Mouse (Mus musculus) limb, embryonic 13.5 days (tissue): ENCODE data around the gene Sart3. TPM values are rescaled to one million over a fixed set of nuclear protein-coding genes. Genes with fewer than 3 reads are reported as not detected.
"Not testable (repeated sequence)": the region's sequence is repeated elsewhere in the genome, so short reads cannot be mapped to it uniquely, and the experiment has no call there.

Experiments
- ATAC-seq: fragments of 200-750 bp; cut with Nextera tagmentation; 2 replicates; pipeline ENCODE4 v1.8.0; 2017; ENCODE audit warnings: low read depth, moderate number of reproducible peaks, moderate TSS enrichment; ENCODE audit not compliant: low FRiP score
- H3K27ac ChIP-seq: fragments of 300-500 bp; sonication (generic); 2 replicates; pipeline ENCODE4 v1.5.1; 2015; ENCODE audit warnings: inconsistent platforms, mild to moderate bottlenecking, moderate library complexity
- H3K27me3 ChIP-seq: fragments of 300-500 bp; sonication (generic); 2 replicates; pipeline ENCODE4 v1.6.1; 2015; ENCODE audit warnings: mild to moderate bottlenecking, inconsistent platforms
- H3K36me3 ChIP-seq: fragments of 300-500 bp; sonication (generic); 2 replicates; pipeline ENCODE4 v1.6.1; 2015; ENCODE audit warnings: inconsistent platforms, mild to moderate bottlenecking, moderate library complexity
- H3K4me1 ChIP-seq: fragments of 300-500 bp; sonication (generic); 2 replicates; pipeline ENCODE4 v1.6.1; 2015; ENCODE audit warnings: inconsistent platforms
- H3K4me2 ChIP-seq: fragments of 300-500 bp; sonication (generic); replicated peaks from 2 replicates; pipeline ENCODE4 v1.6.1; 2015; ENCODE audit warnings: inconsistent platforms, mild to moderate bottlenecking, moderate library complexity
- H3K4me3 ChIP-seq: fragments of 300-500 bp; sonication (generic); 2 replicates; pipeline ENCODE4 v1.5.1; 2015; ENCODE audit warnings: moderate library complexity, mild to moderate bottlenecking, inconsistent platforms
- H3K9ac ChIP-seq: fragments of 300-500 bp; sonication (generic); 2 replicates; pipeline ENCODE4 v1.6.1; 2015; ENCODE audit warnings: mild to moderate bottlenecking, inconsistent platforms
- H3K9me3 ChIP-seq: fragments of 300-500 bp; sonication (generic); 2 replicates; pipeline ENCODE4 v1.6.1; 2016; ENCODE audit warnings: inconsistent platforms
- WGBS: fragments of 180-500 bp; shearing (Covaris S2); methylation state at CpG from one replicate; pipeline ENCODE4 v1.1.7; 2015; 5-methylcytosine and 5-hydroxymethylcytosine counted together
- polyA plus RNA-seq: library from polyadenylated mRNA; unstranded; fragments of >200 nt; fragmentation: Nextera tagmentation; extraction: Ambion mirVana; gene quantifications from 2 replicates; pipeline ENCODE4 v1.2.1, GENCODE M21; 2015

Sart3 gene
- polyA plus RNA-seq, result 59.8 and 60.2 TPM in 2 replicates

DNA sequence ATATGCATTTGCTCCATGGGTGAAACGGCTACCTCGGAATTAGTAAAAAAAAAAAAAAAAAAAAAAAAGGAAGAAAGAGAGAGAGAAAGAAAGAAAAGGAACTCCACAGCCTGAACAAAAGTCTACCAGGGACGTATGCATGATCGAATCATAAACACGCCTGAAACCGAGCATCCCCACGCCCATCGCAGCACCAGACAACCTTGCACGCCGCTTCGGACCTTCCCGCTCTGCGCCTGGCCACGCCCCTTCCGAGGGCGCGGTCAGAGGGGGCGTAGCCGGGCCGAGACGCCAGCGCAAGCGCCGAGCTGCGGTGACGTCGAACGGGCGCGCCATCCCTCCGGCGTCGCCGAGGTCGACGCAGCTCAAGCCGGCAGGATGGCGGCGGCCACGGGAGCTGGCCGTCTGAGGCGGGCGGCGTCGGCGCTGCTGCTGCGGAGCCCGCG is at the start of gene Sart3, which contains the start of gene Iscu:
Sart3 (minus strand) TSS at position 61 of the 446 bp plus-strand sequence.
Iscu (plus strand) TSS at position 299 of the 446 bp plus-strand sequence.
- ATAC-seq, result peak; percentile 88
- no peaks in the 10 kb centered on the region for H3K9me3 ChIP-seq
- peak within 1 kb of the TSS; percentile 95 for H3K27ac ChIP-seq
- H3K36me3 ChIP-seq, result peaks cover 53% of the 10 kb centered on the region
- peak within 1 kb of the TSS; percentile 94 for H3K4me2 ChIP-seq
- H3K4me3 ChIP-seq, result peak within 1 kb of the TSS; percentile 99
- H3K27me3 ChIP-seq, result no peaks in the 10 kb centered on the region
- H3K4me1 ChIP-seq, result peaks cover 32% of the 10 kb centered on the region
- WGBS, result 0% methylated on average over 36 of the region's 49 CpGs
- peak within 1 kb of the TSS; percentile 97 for H3K9ac ChIP-seq

DNA sequence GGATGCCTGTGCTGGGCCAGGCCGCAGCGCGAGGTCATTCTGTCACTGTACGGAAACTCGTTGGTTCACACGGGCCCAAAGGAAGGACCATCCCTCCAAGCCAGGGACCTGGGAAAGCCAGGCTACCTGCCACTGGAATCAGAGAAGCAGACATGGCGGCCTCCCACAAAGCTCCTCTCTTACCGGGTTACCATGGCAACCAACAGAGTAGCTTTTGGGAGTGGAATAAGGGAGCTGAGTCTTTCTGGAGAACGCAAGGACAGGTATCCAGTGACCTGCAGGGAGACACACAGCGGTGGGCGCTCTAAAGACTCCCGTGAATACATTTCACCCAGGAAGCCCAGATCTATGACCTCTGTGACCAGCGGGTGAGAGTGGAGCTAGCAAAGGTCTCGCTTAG is 46.3 kb upstream of the Sart3 start:
- no peak overlapping the region for H3K27ac ChIP-seq
- WGBS, result 64% methylated on average over 14 of the region's 14 CpGs
- H3K4me1 ChIP-seq, result peaks cover 10% of the 10 kb centered on the region; the same call in 1 of the 2 replicates
- no peak overlapping the region for H3K4me2 ChIP-seq
- ATAC-seq, result no peak
- no peaks in the 10 kb centered on the region for H3K9me3 ChIP-seq
- no peaks in the 10 kb centered on the region for H3K36me3 ChIP-seq
- no peak overlapping the region for H3K9ac ChIP-seq
- no peaks in the 10 kb centered on the region for H3K27me3 ChIP-seq
- no peak overlapping the region for H3K4me3 ChIP-seq

DNA sequence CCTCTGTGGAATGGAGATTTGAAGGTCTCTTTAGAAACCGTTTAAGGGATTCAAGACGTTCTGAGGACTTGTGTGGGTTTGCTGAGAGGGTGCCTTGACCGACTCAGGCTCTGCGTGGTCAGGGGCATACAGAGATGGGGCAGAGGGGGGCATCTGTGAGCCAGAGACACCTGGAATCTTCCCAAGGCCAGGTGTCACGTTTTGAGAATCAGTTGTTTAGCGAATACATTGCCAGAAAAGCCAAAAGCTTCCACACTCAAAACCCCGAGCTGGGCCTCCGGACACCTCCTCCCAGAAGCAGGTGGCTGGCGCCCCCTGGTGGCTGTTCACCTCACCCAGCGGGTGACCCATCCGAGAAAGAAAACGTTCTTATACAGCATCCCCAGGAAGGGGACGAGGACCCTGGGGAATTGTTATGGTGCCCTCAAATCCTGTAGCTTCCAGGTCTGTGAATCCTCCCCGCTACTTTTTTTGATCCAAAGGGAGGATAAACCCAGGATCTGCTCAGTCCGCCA is 43.4 kb upstream of the Sart3 start:
- H3K4me3 ChIP-seq, result no peak overlapping the region
- peaks cover 9% of the 10 kb centered on the region; the same call in 1 of the 2 replicates for H3K9me3 ChIP-seq
- WGBS, result 14% methylated on average over 15 of the region's 15 CpGs
- H3K36me3 ChIP-seq, result no peaks in the 10 kb centered on the region
- H3K4me1 ChIP-seq, result peaks cover 10% of the 10 kb centered on the region; the same call in 1 of the 2 replicates
- H3K27ac ChIP-seq, result no peak overlapping the region
- H3K27me3 ChIP-seq, result no peaks in the 10 kb centered on the region
- no peak; the same call in 1 of the 2 replicates for ATAC-seq
- 0 out of 2 replicates have a peak overlapping the region, but pooled peaks have one; percentile 14 for H3K9ac ChIP-seq
- H3K4me2 ChIP-seq, result peak overlapping the region; percentile 17

- peaks cover 10% of the 10 kb centered on the region; the same call in 1 of the 2 replicates for H3K4me1 ChIP-seq
- WGBS, result 55% methylated on average over 11 of the region's 11 CpGs
- H3K36me3 ChIP-seq, result no peaks in the 10 kb centered on the region
- no peak for ATAC-seq
- no peaks in the 10 kb centered on the region for H3K27me3 ChIP-seq
- no peak overlapping the region for H3K4me2 ChIP-seq
- no peak overlapping the region for H3K4me3 ChIP-seq
- H3K9ac ChIP-seq, result no peak overlapping the region
- H3K27ac ChIP-seq, result no peak overlapping the region
- peaks cover 9% of the 10 kb centered on the region; the same call in 1 of the 2 replicates for H3K9me3 ChIP-seq
These were observed 42.7 kb upstream of the Sart3 start for GRCm38 (mm10) chr5:113815041-113815389.

DNA sequence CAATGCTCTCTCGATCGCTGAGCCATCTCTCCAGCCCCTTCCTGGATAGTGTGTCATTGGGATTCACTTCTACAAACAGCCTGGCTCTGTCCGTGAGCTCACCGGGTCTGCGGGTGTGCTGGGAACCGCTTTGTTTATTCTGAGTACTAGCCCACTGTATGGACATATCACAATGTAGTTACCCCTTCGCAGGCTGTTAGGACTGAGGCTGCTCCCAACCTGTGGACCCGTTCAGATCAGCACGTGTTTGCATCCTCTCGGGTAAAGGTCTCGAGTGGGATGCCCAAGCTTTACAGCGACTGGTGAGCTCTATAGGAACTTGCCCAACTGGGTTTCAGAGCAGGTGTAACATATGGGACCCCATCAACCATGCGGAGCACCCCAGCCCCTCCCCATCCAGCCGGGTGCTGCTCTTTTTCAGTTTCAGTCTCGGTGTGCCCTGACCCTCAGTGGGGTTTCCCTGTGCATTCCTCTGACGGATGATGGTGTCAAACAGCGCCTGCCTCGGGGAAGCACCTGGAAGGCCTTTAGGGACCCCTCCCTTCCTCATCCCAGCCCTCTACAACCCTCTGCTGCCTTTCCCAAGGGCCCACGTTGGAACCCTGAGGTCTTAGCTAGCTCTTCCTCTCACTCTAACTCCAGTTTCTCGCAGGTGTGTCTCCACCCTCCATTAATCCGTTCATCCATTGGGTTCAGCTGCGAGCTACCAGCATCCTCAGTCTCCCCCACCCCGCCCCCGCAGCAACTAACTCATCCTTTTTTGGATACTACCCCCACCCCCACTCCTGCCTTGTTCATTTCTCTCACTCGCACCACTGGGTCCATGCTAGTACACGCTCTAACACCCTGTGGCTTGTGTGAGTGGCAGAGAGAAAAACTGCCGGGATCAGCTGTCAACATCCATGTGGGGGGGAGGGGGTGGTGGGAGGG is 42.1 kb upstream of the Sart3 start:
- Histone ChIP-seq H3K9ac (no peak overlapping the region), H3K27me3 (no peaks in the 10 kb centered on the region), H3K9me3 (peaks cover 9% of the 10 kb centered on the region; the same call in 1 of the 2 replicates), H3K4me1 (peaks cover 10% of the 10 kb centered on the region; the same call in 1 of the 2 replicates), H3K4me3 (no peak overlapping the region), H3K36me3 (no peaks in the 10 kb centered on the region), H3K27ac (no peak overlapping the region), H3K4me2 (no peak overlapping the region)
- WGBS, result 35% methylated on average over 27 of the region's 27 CpGs
- no peak for ATAC-seq

DNA sequence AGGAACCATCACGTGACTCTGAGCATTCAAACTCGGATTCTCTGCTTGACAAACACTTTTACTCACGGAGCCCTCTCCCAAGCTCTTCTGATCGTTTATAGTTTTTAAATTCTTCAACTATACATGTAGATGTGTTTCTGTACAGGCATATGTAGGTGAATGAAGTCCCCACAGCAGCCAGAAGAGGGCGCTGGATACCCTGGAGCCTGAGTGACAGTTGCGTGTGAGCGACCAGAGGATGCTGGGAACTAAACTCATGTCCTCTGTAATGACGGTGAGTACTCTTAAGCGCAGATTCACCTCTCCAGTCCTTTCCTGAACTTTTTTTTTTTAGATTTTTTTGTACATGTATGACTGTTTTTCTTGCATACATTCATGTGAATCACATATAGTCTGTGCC is 41.3 kb upstream of the Sart3 start:
- no peaks in the 10 kb centered on the region for H3K36me3 ChIP-seq

GRCm38 (mm10) chr5:113812638-113813037 is 40.3 kb upstream of the Sart3 start:
- peaks cover 9% of the 10 kb centered on the region; the same call in 1 of the 2 replicates for H3K9me3 ChIP-seq
- no peak overlapping the region for H3K27ac ChIP-seq
- H3K4me3 ChIP-seq, result no peak overlapping the region
- no peak for ATAC-seq
- peaks cover 25% of the 10 kb centered on the region for H3K4me1 ChIP-seq
- H3K27me3 ChIP-seq, result no peaks in the 10 kb centered on the region
- no peak overlapping the region for H3K4me2 ChIP-seq
- no peaks in the 10 kb centered on the region for H3K36me3 ChIP-seq
- 92% methylated on average over 2 of the region's 2 CpGs for WGBS
- H3K9ac ChIP-seq, result no peak overlapping the region

More for the DNA sequence above, 41.3 kb upstream of the Sart3 start:
- WGBS, result 24% methylated on average over 9 of the region's 9 CpGs
- Histone ChIP-seq H3K27ac (no peak overlapping the region), H3K4me1 (peaks cover 15% of the 10 kb centered on the region), H3K4me3 (no peak overlapping the region), H3K9me3 (peaks cover 9% of the 10 kb centered on the region; the same call in 1 of the 2 replicates), H3K9ac (no peak overlapping the region), H3K4me2 (no peak overlapping the region), H3K27me3 (no peaks in the 10 kb centered on the region)
- no peak for ATAC-seq

DNA sequence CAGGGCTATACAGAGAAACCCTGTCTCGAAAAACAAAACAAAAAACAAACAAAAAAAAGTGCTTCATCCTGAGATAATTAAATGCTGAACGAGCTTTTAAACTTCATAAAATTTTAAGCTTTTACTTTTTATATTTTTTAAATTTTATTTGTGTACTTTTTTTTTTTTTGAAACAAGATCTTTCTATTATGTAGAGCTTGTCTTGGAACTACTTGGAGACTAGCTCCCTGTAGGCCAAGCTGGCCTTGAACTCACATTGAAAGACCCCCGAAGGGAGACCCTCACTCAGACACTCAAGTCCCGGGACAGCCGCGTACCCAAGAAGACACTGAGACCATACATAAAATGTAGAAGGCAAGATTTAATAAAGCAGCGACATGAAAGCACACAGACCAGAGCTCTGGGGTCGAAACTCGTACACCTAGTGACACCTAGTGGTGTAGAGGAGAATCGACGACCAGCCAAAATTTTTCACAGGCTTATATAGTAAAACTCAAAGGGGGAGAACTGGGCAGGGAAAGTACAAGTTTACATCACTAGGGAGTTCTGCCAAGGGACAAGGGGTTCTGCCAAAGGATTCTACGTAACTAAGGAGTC is 39.6 kb upstream of the Sart3 start:
- H3K9ac ChIP-seq, H3K9me3 ChIP-seq, H3K27ac ChIP-seq, H3K4me3 ChIP-seq, H3K4me2 ChIP-seq, H3K27me3 ChIP-seq, H3K36me3 ChIP-seq, ATAC-seq: not testable (repeated sequence)
- 17% methylated on average over 11 of the region's 12 CpGs for WGBS
- peaks cover 31% of the 10 kb centered on the region for H3K4me1 ChIP-seq

- Histone ChIP-seq H3K4me1 (peaks cover 36% of the 10 kb centered on the region), H3K4me2 (no peak overlapping the region), H3K27ac (no peak overlapping the region), H3K9ac (no peak overlapping the region), H3K36me3 (no peaks in the 10 kb centered on the region), H3K9me3 (peaks cover 9% of the 10 kb centered on the region; the same call in 1 of the 2 replicates), H3K27me3 (no peaks in the 10 kb centered on the region), H3K4me3 (no peak overlapping the region)
- WGBS, result 91% methylated on average over 4 of the region's 4 CpGs
- ATAC-seq, result no peak
These were observed 37.8 kb upstream of the Sart3 start for GRCm38 (mm10) chr5:113810111-113810510.

DNA sequence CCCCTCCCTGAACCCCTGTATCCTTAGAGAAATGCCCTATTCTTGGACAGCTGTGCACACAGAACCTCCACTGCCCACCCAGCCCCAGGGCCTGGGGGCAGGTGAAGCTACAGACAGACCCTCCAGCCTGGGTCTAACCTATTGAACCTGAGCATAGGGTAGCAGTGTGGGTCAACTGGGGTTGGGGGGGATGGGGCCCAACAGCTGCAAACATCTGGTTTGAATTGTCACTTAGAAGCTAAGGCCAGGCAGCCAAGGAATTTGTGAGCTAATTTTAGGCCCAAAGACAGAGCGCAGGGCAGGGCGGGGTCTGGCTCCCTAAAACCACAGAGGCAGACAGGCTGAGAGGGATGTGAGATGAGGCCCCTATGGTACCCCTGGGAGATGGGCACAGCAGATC is 35.9 kb upstream of the Sart3 start:
- Histone ChIP-seq H3K9ac (peak overlapping the region; percentile 21), H3K4me3 (no peak overlapping the region), H3K36me3 (no peaks in the 10 kb centered on the region), H3K27me3 (no peaks in the 10 kb centered on the region), H3K4me2 (peak overlapping the region; percentile 39), H3K4me1 (peaks cover 54% of the 10 kb centered on the region), H3K27ac (peak overlapping the region; percentile 58; the same call in 1 of the 2 replicates), H3K9me3 (peaks cover 9% of the 10 kb centered on the region; the same call in 1 of the 2 replicates)
- ATAC-seq, result peak; percentile 42
- WGBS, result 23% methylated on average over 2 of the region's 2 CpGs

DNA sequence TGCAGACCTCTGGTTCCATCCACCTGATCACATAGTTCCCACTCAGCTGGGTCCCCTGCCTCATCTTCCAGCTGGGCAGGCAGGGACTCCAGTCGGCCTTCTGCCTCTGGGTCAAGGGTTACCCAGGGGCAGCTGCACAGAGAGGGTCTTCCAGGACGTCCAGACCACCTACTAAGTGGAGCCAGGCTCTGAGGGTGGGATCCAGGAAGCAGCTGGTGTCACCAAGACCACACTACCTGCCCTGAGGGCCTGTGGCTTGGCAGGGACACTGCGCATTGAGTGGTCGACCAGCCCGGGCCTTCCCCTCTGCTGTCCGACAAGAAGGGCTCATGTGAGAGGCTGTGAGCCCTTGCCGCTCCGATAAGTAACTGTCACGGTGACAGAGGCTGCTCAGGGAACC is 35.4 kb upstream of the Sart3 start:
- H3K9ac ChIP-seq, result peak overlapping the region; percentile 21
- H3K27me3 ChIP-seq, result no peaks in the 10 kb centered on the region
- no peaks in the 10 kb centered on the region for H3K36me3 ChIP-seq
- ATAC-seq, result no peak
- peak overlapping the region; percentile 39 for H3K4me2 ChIP-seq
- peak overlapping the region; percentile 58; the same call in 1 of the 2 replicates for H3K27ac ChIP-seq
- peaks cover 54% of the 10 kb centered on the region for H3K4me1 ChIP-seq
- peaks cover 9% of the 10 kb centered on the region; the same call in 1 of the 2 replicates for H3K9me3 ChIP-seq
- WGBS, result 27% methylated on average over 9 of the region's 9 CpGs
- no peak overlapping the region for H3K4me3 ChIP-seq
